Mouse (Mus musculus): ENCODE measurements at regions not wholly inside any gene's neighbourhood (a gene's known extent, or its start where the extent isn't known, plus 50 kb on each side); places are given as distances from the start of the nearest gene placed in this dataset.

DNA sequence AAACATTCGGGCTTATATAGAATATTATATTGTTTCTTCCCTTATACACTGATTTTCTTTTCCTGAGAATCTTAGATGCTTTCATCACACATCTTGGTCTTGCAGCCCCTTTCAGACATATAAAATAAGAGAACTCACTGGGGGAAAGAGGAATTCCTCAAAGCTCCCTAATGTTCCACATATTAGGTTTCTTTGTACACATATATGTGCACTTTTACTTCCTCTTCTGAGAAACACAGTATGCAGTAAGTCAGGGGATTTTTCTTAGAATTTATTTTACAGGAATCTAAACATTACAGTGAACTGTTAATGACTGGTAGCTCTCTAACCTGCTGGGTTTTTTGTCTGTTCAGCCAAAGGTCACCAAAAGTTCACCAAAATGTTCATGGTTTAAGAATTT is 131.4 kb upstream of the Sema3a start:
- TF ChIP-seq CTCF (IDR thresholded peaks at IDR 0.05; ENCODE audit: low read depth) (no peak), EP300 (optimal IDR thresholded peaks at IDR 0.05) (no peak)

Measured in stomach, postnatal 0 days (tissue).